ENCODE assay signal across 9 mouse cellular contexts in the genomic region with DNA sequence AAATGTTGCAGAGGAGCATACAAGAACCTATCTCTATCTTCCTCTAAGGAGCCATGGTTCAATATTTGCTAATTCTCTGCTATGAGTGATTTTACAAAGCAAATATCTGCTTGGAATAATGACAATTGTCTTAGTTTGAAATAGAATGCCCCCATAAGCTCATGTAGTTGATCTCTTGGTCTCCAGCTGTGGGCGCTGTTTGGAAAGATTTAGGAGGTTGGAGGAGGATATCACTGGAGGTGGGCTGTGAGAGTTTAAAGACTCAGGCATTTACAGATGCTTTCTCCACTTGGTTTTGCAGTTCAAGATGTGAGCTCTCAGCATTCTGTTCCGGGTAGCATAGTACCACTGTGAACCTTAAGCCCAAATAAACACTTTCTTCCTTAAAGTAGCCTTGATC.
"Had no signal": no experiment of that assay in that cellular context is flagged by ENCODE, and none has a peak within 500 bp of the region (broad histone marks: within the 10 kb centered on the region; RNA-seq: fewer than 3 reads in every experiment).

No protein-coding gene starts in this region.

- DNase-seq: kidney, adult 9 months; kidney, postnatal 14 days; right cerebral cortex, postnatal 14 days; thymus, postnatal 36 days had no signal

- H3K4me3 ChIP-seq: limb, embryonic 15.5 days; liver, embryonic 12.5 days; lung, embryonic 15.5 days; midbrain, embryonic 13.5 days; stomach, embryonic 15.5 days had no signal

- H3K27ac ChIP-seq: limb, embryonic 15.5 days; liver, embryonic 12.5 days; lung, embryonic 15.5 days; midbrain, embryonic 13.5 days; stomach, embryonic 15.5 days had no signal
